Mouse (Mus musculus) CD4-positive, CD25-positive, alpha-beta regulatory T cell, adult 4 months (primary cell): ENCODE results near the gene Tsc1. TPM values are rescaled to one million over a fixed set of nuclear protein-coding genes. Genes with fewer than 3 reads are reported as not detected.

Experiments used
- ATAC-seq: one replicate; pipeline ENCODE4 v1.8.0; 2017
- polyA plus RNA-seq, 2 experiments: library from polyadenylated mRNA; unstranded; fragments of 100-300 nt; shearing (Covaris generic); gene quantifications; one replicate each; pipeline ENCODE4 v1.2.1; 2017

Tsc1 gene
- polyA plus RNA-seq, 2 experiments from 2014 or later: 15.9 to 33.3 TPM

DNA sequence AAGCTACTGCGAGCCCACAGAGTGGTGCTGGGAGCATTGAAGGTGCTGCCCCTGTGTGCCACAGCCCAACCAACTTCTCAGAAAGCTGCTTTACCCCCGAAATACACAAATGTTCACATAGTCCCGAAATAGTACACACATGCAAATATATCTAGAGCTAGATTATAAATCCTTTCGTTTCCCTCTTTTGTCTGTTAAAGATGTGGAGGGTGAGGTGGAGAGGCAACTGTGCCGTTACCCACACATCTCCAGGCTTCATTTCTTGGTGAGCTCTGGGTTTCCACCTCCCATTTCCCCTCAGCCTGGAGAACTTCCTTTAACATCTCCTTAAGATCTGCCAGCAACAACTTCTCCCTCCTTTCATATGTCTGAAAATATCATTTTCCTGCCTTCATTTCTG, 99.1 kb downstream of the Tsc1 start:
- no peak for ATAC-seq

Other genes with a start within 250 kb of the Tsc1 start
- not detected for gene Ppp1r26, start 194.4 kb upstream of the Tsc1 start, polyA plus RNA-seq
- gene 1700007K13Rik, start 174.9 kb upstream of the Tsc1 start, polyA plus RNA-seq: not detected
- 10 to 100 TPM; 19.5 to 24.0 TPM for gene Mrps2, start 173.2 kb upstream of the Tsc1 start, polyA plus RNA-seq
- gene Gbgt1, start 144.3 kb upstream of the Tsc1 start, polyA plus RNA-seq: not detected
- not detected for gene Gm10134, start 135.1 kb upstream of the Tsc1 start, polyA plus RNA-seq
- gene Ralgds, start 128.1 kb upstream of the Tsc1 start, polyA plus RNA-seq: 1 to 10 TPM; 4.3 to 8.8 TPM
- gene Cel, start 77.8 kb upstream of the Tsc1 start, polyA plus RNA-seq: not detected
- 10 to 100 TPM; 18.5 to 27.0 TPM for gene Gtf3c5, start 57.5 kb upstream of the Tsc1 start, polyA plus RNA-seq
- gene Gfi1b, start 19.2 kb upstream of the Tsc1 start, polyA plus RNA-seq: not detected
- not detected for gene Spaca9, start 58.5 kb downstream of the Tsc1 start, polyA plus RNA-seq
- gene Ak8, start 58.9 kb downstream of the Tsc1 start, polyA plus RNA-seq: not detected
- gene Gtf3c4, start 199.1 kb downstream of the Tsc1 start, polyA plus RNA-seq: 1 to 10 TPM; 3.2 to 3.3 TPM
- 10 to 100 TPM; 15.3 to 15.9 TPM for gene Ddx31, start 199.2 kb downstream of the Tsc1 start, polyA plus RNA-seq